ENCODE assay signal across 20 mouse cellular contexts in the genomic region with DNA sequence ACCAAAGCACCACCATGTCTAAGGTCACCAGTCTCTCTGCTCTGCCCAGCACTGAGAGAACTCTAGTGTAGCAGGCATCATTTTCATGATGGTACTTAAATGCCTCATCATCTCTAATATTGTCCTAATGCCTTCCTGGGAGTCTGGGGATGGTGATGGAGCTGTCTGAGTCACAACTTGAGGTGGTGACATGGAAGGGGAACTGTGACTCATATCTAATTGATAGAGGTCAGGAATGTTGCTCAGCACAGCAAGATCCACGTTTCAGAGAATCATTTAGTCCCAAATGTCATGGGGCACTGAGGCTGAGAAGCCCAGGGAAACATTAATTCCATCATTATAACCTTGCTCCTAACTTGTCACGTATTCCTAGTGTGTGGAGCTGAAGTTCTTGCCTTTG.
"Had no signal": no experiment of that assay in that cellular context is flagged by ENCODE, and none has a peak within 500 bp of the region (broad histone marks: within the 10 kb centered on the region; RNA-seq: fewer than 3 reads in every experiment).

No protein-coding gene starts in this region.

- H3K4me3 ChIP-seq: heart, embryonic 10.5 days; heart, embryonic 12.5 days; hindbrain, embryonic 10.5 days; hindbrain, embryonic 12.5 days; intestine, embryonic 15.5 days; limb, embryonic 13.5 days; limb, embryonic 15.5 days; liver, embryonic 12.5 days had no signal

- H3K36me3 ChIP-seq: heart, embryonic 10.5 days; heart, embryonic 12.5 days; hindbrain, embryonic 10.5 days; hindbrain, embryonic 12.5 days; intestine, embryonic 15.5 days; limb, embryonic 13.5 days; limb, embryonic 15.5 days; liver, embryonic 12.5 days had no signal

- DNase-seq: gastrocnemius, postnatal 14 days; gastrocnemius, postnatal 36 days; heart, adult 18-20 months; heart, postnatal 10 days; heart, postnatal 4 days; kidney, adult 18-20 months; kidney, adult 8-10 months; kidney, postnatal 10 days; kidney, postnatal 36 days; layer of hippocampus, adult 9-11 months; layer of hippocampus, postnatal 36 days; left cerebral cortex, postnatal 4 days had no signal

- H3K27me3 ChIP-seq: heart, embryonic 12.5 days; hindbrain, embryonic 12.5 days; intestine, embryonic 15.5 days; limb, embryonic 13.5 days; limb, embryonic 15.5 days; liver, embryonic 12.5 days had no signal
